Mouse (Mus musculus) ES-Bruce4 (cell line): ENCODE results near the gene Rapgef5.

Experiments used
- CTCF ChIP-seq: IDR thresholded peaks from one replicate; pipeline ENCODE4 v1.8.1; 2011; ENCODE audit warnings: low read depth, low read length
- EP300 ChIP-seq: IDR thresholded peaks from 2 replicates; pipeline ENCODE4 v1.6.1; 2011; ENCODE audit warnings: low read depth, low read length; ENCODE audit not compliant: insufficient read depth
- POLR2A ChIP-seq: IDR thresholded peaks from one replicate; pipeline ENCODE4 v1.8.1; 2011; ENCODE audit warnings: low read length; ENCODE audit not compliant: insufficient read depth

DNA sequence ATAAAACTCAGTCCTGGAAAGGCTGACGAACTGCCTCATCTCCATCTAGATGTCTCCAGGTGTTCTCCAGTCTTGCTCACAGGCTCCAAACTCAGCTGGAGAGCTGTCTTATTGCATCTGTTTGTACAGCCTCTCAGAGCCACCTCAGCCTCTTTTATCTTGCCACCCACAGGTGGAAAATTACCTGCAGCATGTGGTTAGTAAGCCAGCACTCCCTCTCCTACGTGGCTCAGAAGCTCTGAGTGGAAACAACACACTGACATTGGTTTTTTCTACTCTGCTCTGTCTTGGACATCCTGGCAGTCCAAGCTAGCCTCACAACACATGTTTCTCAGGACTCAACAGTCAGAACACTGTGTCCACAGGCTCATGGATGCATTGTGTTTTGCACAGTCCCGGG is 162.6 kb downstream of the Rapgef5 start:
- TF ChIP-seq CTCF = no peak
- TF ChIP-seq POLR2A = no peak
- TF ChIP-seq EP300 = no peak
